Mouse (Mus musculus): Measurements from ENCODE around the gene Gna11.

The Gna11 gene

GRCm38 (mm10) chr10:81565257-81566228, 20.6 kb upstream of the Gna11 start:
- DNase-seq (ENCODE audit: extremely low spot score) = no peak

DNA sequence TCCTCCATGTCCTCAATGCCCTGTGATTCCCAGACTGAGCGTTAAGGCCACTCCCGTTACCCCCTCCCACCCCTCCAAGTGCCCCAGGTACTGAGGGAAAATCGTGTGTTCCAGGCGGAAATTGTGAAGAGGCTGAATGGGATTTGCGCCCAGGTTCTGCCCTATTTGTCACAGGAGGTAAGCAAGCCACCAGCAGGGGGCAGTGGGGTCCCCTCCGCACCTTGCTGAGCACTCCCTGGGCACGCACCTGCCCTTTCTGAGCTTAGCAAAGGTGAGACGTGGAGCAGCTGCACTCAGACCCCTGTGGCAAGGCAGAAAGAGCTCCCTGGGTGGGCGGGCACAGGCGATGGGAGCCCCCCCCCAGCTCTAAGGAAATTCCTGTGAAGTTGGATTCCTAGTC, 19.7 kb upstream of the Gna11 start:
- DNase-seq (ENCODE audit: extremely low spot score) = no peak

GRCm38 (mm10) chr10:81564216-81564615, 19.2 kb upstream of the Gna11 start:
- DNase-seq (ENCODE audit: extremely low spot score) = peak; percentile 80

- DNase-seq (ENCODE audit: extremely low spot score) = no peak
Measured at GRCm38 (mm10) chr10:81563481-81563880, 18.5 kb upstream of the Gna11 start.

GRCm38 (mm10) chr10:81562411-81562810, 17.4 kb upstream of the Gna11 start:
- no peak for DNase-seq (ENCODE audit: extremely low spot score)

- DNase-seq (ENCODE audit: extremely low spot score) = no peak
Measured at GRCm38 (mm10) chr10:81560719-81561459, 15.9 kb upstream of the Gna11 start.

- no peak for DNase-seq (ENCODE audit: extremely low spot score)
Measured at GRCm38 (mm10) chr10:81559627-81560539, 14.9 kb upstream of the Gna11 start.

DNA sequence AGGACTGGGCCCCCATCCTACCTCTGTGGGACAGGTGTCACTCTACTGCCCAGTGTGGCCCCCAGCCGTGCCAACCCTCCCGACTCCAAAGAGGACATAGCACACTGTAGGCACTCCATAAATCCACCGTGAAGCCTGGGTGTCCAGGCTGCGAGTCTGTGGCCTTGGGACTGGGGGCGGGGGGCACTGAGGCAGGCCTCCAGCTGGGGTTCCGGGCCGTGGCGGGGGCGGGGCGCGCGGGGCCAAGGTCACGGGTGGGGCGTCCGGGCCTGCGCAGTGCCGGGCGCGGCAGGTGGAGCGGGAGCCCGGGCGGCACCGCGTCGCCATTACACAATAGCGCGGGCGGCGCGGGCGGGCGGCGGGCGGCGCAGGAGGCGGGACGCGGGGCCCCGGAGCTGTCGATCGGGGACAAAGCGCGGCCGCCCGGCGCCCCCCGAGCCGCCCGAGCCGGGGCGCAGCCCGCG, 14.2 kb upstream of the Gna11 start, which contains the start of gene Aes:
Gene Aes (plus strand): TSS at position 326 of the 464 bp plus-strand sequence.
- no peak for DNase-seq (ENCODE audit: extremely low spot score)

DNA sequence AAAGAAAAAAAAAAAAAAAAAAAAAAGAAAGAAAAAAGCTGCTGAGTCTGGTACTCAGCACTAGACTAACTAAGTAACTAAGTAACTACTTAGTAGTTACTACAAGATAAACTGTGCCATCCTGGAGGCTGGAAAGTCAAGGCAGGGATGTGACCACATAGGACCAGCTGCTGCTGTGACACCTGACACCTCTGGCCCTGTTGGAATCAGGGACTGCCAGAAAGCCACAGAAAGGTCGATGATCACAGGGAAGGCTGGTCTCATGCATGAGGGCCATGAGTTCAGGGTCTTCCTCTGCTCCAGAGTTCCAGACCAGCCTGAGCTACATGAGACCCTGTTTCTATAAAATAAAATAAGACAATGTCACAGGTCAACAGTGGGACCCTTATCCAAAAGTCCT, 12.5 kb upstream of the Gna11 start:
- DNase-seq (ENCODE audit: extremely low spot score) = no peak

- no peak for DNase-seq (ENCODE audit: extremely low spot score)
Measured at GRCm38 (mm10) chr10:81556282-81556681, 11.3 kb upstream of the Gna11 start.

DNA sequence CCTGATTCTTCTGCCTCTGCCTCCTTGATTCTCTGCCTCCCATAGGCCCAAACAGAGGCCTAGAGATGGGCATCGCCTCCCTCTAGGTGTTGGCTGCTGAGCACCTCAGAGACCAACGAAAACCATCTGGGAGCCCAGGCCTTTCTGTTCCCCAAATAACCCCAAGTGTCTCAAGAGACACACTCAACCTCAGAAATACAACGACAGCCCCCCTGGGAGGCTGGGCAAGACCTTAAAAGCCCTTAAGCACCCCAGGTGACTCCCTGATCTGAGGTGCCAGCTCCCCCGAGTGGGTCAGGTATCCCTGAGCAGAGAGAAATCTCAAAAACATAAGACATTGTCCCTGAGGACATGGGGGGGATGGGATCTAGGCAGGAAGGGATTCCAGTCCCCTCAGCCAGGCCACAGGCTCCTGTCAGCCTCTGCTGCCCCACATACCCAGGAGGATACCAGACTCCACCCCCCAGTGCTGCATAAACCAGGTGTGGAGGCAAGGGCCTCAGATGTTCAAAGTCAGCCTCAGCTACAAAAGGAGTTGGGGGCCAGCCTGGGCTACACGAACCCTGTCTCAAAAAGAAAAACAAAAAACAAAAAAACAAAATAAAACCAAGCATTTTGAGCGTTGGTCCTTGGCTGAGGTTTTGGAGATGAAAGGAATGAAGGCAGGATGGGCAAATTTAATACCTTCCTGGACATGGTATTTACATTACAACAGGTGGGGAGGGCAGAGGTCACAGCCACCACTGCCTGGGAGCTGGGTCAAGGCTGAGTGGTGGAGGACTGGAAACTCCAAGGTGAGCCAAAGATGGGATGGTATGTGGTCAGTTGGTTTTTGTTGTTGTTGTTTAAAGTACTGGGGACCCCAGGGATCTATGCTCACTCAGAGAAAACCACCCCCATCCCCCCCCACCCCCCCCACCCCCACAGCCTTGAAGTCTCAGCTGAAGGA, 9.1 kb upstream of the Gna11 start:
- no peak for DNase-seq (ENCODE audit: extremely low spot score)

GRCm38 (mm10) chr10:81553232-81553631, 8.2 kb upstream of the Gna11 start:
- DNase-seq (ENCODE audit: extremely low spot score) = no peak

DNA sequence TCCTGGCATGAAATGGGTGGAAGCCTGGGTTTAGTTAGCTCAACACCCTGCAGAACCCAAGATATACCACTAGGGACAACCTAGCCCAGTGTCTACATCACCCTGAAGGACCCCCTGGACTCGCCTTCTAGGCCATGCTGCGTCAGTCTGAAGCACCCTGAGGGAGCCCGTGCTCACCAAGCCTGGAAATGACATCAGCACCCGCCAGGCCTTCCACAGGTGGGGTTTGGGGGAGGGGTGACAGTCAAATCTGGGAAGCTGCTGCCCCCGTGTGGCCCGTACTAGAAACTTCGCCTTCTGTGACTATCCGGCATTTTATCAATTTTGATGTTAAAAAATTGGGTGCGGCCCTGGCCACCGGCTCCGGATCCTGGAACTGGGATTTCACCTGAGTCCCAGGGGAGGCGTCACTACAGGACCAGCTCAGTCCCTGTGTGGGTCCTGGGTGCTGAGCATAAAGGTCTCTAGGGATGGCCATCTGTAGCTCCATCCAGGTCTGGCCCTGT, 6.7 kb upstream of the Gna11 start:
- DNase-seq (ENCODE audit: extremely low spot score) = no peak

- peak; percentile 79 for DNase-seq (ENCODE audit: extremely low spot score)
Measured at GRCm38 (mm10) chr10:81550257-81550656, 5.3 kb upstream of the Gna11 start.

GRCm38 (mm10) chr10:81548944-81549343, 4.0 kb upstream of the Gna11 start:
- no peak for DNase-seq (ENCODE audit: extremely low spot score)

DNA sequence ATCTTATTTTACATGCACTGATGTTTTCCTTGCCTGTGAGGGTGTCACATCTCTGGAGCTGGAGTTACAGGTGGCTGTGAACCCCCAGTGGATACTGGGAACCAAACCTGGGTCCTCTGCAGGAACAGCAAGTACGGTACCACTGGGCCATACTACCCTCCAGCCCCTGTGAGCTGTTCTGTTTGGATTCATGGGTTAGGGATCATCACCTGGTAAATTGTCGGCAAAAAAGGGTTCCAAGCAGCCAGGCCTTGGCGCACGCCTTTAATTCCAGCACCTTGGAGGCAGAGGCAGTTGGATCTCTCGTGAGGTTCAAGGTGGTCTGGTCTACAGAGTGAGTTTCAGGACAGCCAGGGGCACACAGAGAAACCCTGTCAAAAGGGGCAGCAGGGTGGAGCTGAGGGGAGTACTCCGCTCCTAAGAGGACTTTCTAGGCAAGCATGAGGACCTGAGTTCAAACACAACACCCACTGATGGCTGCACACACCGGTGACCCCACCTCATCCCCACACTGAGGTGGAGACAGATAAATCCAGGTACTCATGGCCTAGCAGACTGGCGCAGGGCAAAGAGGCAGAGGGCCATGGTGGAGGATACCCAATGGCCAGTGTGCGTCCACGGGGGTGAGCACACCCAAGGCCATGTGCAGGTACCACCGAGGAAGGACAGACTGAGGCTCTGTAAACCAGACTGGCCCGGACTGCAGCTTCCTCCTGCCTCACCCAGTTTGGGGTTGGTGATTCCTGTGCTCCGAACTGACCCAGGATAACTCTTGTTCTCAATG, 2.0 kb upstream of the Gna11 start:
- DNase-seq (ENCODE audit: extremely low spot score) = no peak

DNA sequence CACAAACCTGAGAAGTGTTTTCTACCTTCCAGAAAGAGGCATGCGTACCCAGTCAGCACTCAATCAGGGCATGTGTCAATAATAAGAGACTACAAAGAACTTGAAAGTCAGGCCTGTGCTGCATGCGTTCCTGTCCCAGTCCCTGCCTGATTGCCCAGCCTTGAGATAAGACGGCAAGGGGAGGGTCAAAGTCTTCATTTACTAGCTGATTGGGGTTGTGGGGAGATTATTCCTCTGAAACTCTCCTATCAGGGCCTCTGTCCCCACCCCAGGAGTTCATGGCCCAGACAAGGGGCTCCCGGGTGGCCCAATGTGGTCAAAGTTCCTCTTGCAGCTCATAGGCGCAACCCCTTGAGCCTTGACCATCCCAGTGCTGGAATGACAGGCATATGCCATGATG, 1.3 kb upstream of the Gna11 start:
- no peak for DNase-seq (ENCODE audit: extremely low spot score)

- DNase-seq (ENCODE audit: extremely low spot score) = no peak
Measured at GRCm38 (mm10) chr10:81544296-81545160, 462 bp downstream of the Gna11 start.
